Mouse (Mus musculus) CD4-positive naive resting alpha-beta T cell, adult 76 days (primary cell): Measurements from ENCODE around the gene Mrpl11. TPM values are rescaled to one million over a fixed set of nuclear protein-coding genes. Genes with fewer than 3 reads are reported as not detected.

Source experiments
- total RNA-seq: library from RNA; stranded (reverse); gene quantifications from one replicate; pipeline ENCODE4 v1.2.4, GENCODE M21; 2023

Mrpl11 gene
- 31.1 TPM for total RNA-seq

GRCm38 (mm10) chr19:4961928-4962601, at the start of gene Mrpl11:
TSS of gene Mrpl11 (plus strand) at chr19:4962147.

GRCm38 (mm10) chr19:4927904-4928531, 33.9 kb upstream of the Mrpl11 start, which contains the start of gene Dpp3:
TSS of gene Dpp3 (minus strand) at chr19:4928287.

GRCm38 (mm10) chr19:4942551-4943252, 19.2 kb upstream of the Mrpl11 start, which contains the start of gene Peli3:
TSS of gene Peli3 (minus strand) at chr19:4943127.

GRCm38 (mm10) chr19:4990256-4990625, 28.3 kb downstream of the Mrpl11 start, which contains the start of gene Npas4:
TSS of gene Npas4 (minus strand) at chr19:4990316.

Other genes starting within 250 kb of the Mrpl11 start
- gene Rbm4b, start 205.7 kb upstream of the Mrpl11 start, total RNA-seq: 27.9 TPM
- gene Rbm4, start 168.2 kb upstream of the Mrpl11 start, total RNA-seq: 81.1 TPM
- 26.8 TPM for gene Gm21992, start 150.5 kb upstream of the Mrpl11 start, total RNA-seq
- gene Rbm14, start 150.5 kb upstream of the Mrpl11 start, total RNA-seq: 92.3 TPM
- gene Ccs, start 122.8 kb upstream of the Mrpl11 start, total RNA-seq: 42.2 TPM
- not detected for gene Ccdc87, start 122.8 kb upstream of the Mrpl11 start, total RNA-seq
- gene Ctsf, start 107.0 kb upstream of the Mrpl11 start, total RNA-seq: 11.4 TPM
- not detected for gene Actn3, start 84.2 kb upstream of the Mrpl11 start, total RNA-seq
- 4.9 TPM for gene Zdhhc24, start 83.5 kb upstream of the Mrpl11 start, total RNA-seq
- 2.5 TPM for gene Bbs1, start 55.5 kb upstream of the Mrpl11 start, total RNA-seq
- 57.1 TPM for gene Dpp3, start 33.9 kb upstream of the Mrpl11 start, total RNA-seq
- 1.9 TPM for gene Peli3, start 19.0 kb upstream of the Mrpl11 start, total RNA-seq
- 0.29 TPM for gene Npas4, start 28.2 kb downstream of the Mrpl11 start, total RNA-seq
- 2.2 TPM for gene Slc29a2, start 61.7 kb downstream of the Mrpl11 start, total RNA-seq
- gene B4gat1, start 76.7 kb downstream of the Mrpl11 start, total RNA-seq: 4.0 TPM
- gene AC124502.3, start 76.7 kb downstream of the Mrpl11 start, total RNA-seq: 0.79 TPM
- gene Brms1, start 79.2 kb downstream of the Mrpl11 start, total RNA-seq: 63.2 TPM
- gene Rin1, start 88.3 kb downstream of the Mrpl11 start, total RNA-seq: 3.2 TPM
- gene Cd248, start 105.9 kb downstream of the Mrpl11 start, total RNA-seq: not detected
- gene Tmem151a, start 123.4 kb downstream of the Mrpl11 start, total RNA-seq: not detected
- 19.2 TPM for gene Yif1a, start 126.4 kb downstream of the Mrpl11 start, total RNA-seq
- gene Cnih2, start 136.4 kb downstream of the Mrpl11 start, total RNA-seq: 3.4 TPM
- 90.7 TPM for gene Rab1b, start 144.9 kb downstream of the Mrpl11 start, total RNA-seq
- gene Klc2, start 156.4 kb downstream of the Mrpl11 start, total RNA-seq: 20.2 TPM